Mouse (Mus musculus) testis, postnatal 14 days (tissue): ENCODE results near the gene Wfikkn1.

Experiments
- DNase-seq: peaks from one replicate; pipeline ENCODE4 v3.0.0; 2021; ENCODE audit warnings: low spot score

The Wfikkn1 gene

GRCm38 (mm10) chr17:25880196-25880910 is at the start of gene Wfikkn1:
Gene Wfikkn1, minus strand, starts transcription at chr17:25880858.
- DNase-seq = no peak

DNA sequence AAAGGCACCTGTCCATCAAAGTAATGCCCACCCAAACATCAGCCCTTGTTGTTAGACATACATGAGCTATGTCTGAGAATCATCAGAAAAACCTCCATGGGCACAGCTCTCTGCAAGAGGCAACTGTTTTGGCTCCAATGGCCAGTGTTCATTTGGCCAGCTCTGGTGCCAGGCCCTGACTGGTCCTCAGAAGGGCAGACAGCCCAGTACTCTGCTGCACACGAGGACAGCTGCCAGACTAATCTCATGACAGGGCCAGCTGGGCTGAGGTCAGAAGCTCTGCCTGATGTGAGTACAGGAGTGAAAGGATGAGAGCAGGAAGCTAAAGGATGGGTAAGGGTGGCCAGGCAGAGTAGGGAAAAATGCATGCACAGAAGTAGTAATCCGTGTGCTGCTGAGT is 44.7 kb upstream of the Wfikkn1 start:
- DNase-seq = no peak

GRCm38 (mm10) chr17:25922120-25922519 is 41.5 kb upstream of the Wfikkn1 start:
- no peak for DNase-seq

- peak; percentile 100 for DNase-seq
Observed at GRCm38 (mm10) chr17:25919786-25920642, 39.4 kb upstream of the Wfikkn1 start.

DNA sequence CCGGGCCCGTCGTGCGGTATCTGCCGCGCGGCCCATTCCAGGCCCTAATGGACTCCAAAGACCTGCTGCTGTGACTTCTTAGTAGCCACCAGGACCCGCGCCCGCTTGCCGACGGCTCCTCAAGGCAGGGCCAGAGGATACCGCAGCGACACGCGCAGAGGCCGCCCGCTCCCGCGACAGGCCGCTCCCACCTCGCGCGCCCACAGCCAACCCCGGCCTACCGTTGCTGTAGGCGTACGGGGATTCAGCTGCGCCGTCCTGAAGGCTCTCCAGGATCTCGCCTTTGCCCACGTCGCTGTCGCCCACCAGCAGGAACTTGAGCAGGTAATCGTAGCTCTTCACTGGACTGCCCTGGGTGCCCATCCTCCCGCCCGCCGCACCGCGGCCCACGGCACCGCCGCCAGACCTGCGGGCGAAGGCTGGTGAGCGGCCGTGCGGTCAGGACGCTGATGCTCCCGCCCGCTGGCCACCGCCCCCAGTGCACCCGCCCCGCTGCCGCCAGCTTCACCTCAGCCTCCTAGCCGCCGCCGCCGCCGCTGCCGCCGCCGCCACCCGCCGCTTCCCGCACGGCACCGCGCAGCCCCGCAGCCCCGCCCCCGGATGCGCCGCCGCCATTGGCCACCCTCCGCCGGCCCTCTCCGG is 38.6 kb upstream of the Wfikkn1 start, which contains the start of gene Rab40c:
Rab40c (minus strand) TSS at position 584 of the 642 bp plus-strand sequence.
- DNase-seq = peak; percentile 77

DNA sequence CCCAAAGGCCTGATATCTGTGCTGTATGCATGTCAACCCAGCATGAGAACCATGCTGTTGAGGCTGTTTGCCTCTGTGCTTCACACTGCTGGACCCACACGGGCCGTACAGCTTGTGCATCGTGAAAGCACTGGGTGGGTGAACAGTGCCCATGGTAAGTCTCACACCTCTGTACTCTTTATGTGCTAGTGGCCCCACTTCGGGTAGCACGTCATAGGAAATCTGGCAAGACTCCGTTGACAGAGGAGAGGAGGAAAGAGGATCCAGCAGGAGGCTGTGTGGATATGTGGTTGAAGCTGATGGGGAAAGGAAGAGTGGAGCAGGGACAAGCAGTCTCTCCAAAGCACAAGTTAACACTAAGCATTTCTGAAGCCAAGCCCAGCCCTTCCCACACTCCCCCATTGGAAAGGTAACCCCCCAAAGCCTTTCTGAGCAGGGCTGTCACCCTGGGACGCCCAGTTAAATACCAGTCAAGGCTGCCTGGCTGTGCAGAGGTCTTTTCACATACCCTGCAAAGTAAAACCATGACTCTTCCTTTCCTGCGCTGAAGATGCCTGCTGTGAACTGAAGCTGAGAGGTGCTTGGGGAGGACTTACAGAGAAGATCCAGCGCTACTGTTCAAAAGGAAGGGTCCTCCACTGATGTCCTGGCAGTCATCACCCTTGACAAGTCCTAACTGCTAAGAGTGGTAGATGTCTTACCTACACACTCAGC is 37.5 kb upstream of the Wfikkn1 start:
- DNase-seq = no peak

- peak; percentile 50 for DNase-seq
Observed at GRCm38 (mm10) chr17:25916931-25917647, 36.4 kb upstream of the Wfikkn1 start.

GRCm38 (mm10) chr17:25914295-25914694 is 33.6 kb upstream of the Wfikkn1 start:
- DNase-seq = no peak

GRCm38 (mm10) chr17:25913877-25914275 is 33.2 kb upstream of the Wfikkn1 start:
- DNase-seq = no peak

DNA sequence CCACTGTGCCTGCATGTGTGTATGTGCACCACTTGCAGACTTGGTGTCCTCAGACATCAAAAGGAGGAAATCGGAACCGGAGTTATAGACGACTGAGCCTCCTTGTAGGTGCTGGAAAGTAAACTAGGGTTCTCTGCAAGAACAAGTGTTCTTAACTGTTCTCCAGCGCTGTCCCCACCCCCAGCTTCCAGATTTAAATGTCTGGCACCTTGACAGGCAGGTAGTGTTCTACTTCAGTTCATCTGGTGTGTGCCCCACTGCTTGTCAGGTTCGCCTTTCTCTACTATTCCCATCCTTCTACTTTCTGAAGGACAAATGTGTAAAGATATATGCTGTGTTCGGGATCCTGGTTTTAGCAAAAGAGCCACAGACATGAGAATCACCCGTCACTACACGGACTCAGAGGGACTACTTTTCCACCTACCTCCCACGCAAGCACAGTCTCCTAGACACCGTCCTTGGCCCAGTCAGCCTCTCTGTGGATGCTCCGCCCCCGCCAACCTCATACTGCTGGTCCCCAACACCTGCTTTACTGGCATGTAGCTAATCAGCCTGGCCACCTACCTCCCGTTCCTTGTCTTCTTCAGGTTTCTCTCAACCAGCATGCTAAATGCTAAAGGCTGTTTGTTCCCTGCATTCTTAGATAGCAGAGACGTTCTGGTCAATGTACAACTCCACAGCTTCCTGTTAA is 32.7 kb upstream of the Wfikkn1 start:
- DNase-seq = no peak

DNA sequence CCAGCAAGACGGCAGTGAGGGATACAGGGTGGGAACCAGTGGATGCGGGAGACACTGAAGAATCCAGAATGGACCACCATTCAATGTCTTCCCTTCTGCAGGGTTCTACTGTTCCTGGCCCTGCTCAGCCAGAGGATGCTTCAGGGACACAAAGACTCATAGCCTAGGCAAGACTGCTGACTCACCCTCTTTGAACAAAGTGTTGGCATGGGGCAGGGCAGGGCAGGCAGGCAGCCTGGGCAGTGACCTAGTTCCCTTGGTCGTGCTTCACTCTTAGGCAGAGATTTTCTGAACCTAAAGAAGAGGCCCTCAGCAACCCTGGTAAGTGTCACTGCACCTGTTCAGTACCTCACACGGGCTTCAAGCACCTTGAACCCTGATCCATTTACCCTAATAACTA is 31.2 kb upstream of the Wfikkn1 start:
- no peak for DNase-seq

DNA sequence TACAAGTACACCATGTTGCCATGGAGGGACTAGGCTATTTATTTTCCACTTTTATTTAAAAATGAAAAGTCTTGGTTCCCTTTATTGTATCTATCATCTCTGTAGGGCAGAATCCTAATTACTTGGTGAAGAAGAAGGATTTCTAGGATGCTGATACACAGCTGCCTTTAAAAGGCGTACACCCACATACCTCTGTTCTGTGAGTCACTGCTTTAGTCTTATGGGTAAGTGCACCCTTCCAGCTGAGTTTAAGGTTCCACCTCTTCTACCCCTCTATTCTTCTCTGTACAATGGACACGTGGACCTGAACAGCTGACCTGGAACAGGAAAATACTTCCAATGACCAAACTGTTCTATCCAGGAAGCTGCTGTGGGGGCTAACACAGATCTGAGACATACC is 27.0 kb upstream of the Wfikkn1 start:
- DNase-seq = no peak

DNA sequence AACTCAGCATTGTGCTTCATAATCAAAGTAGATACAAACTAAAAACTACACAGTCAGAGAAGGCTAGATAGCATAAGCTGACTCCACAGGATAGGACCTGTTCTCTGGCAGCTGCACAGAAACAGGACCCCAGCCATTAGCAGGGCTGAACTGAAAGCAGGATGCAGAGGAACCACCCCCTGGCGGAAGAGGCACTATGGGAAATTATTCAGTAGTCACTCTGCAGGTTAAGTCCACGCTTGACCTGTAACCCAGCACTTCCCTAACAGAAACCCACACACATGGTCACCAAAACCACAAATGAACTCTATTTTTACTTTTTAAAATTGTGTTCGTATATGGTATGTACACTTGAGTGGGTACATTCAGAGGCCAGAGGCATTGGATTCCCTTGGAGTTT is 22.4 kb upstream of the Wfikkn1 start:
- DNase-seq = no peak

DNA sequence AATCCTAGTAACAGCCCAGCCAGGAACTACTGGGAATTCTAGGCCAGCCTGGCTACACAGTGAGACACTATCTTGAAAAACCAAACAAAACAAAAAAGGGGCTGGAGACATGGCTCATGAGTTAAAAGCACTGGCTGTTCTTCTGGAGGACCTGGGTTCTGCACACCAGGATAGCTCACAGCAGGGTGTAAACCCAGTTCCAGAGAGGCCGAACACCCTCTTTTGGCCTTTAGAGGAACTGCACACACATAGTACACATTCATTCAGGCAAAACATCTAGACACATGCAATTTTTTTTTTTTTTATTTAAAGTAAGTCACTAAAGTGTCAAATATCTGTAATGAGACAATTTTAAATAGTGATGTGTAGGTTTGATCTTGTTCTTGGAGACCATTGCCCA is 19.5 kb upstream of the Wfikkn1 start:
- DNase-seq = no peak

DNA sequence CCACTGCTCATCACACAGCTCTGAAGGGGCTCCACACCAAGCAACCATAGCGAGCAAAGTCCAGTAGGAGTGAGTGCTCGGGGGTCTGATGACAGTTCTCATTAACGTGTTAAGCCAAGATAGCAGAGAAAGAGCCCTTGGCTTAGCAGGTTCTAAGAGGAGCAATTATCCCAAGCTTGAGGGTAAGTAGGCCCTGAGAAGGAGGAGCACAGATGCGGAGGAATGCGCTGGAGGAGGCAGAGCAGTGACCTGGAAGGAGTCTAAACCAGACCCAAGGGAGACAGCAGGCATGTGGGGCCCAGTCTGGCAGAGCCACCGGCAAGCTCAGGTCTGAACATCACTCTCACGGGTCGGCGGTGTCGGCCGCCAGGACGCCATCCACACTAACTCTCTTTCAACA is 15.2 kb upstream of the Wfikkn1 start:
- no peak for DNase-seq

DNA sequence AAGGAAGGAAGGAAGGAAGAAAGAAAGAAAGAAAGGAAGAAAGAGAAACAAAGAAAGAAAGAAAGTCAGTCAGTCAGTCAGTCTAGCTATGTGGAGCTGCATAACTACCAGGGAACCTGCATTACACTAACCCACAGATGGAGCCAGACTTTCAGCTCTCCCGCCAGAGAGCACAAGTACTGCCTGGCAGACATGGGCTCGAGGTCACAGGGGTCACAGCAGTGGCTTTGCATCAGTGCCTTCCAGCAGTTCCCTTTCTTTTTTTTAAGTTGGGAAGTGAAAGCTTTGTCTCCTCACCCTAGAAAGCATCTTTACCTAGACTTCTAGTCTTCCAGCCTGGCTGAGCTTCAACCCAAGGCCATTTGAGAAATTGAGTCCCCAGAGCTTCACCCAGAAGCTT is 14.8 kb upstream of the Wfikkn1 start:
- no peak for DNase-seq

DNA sequence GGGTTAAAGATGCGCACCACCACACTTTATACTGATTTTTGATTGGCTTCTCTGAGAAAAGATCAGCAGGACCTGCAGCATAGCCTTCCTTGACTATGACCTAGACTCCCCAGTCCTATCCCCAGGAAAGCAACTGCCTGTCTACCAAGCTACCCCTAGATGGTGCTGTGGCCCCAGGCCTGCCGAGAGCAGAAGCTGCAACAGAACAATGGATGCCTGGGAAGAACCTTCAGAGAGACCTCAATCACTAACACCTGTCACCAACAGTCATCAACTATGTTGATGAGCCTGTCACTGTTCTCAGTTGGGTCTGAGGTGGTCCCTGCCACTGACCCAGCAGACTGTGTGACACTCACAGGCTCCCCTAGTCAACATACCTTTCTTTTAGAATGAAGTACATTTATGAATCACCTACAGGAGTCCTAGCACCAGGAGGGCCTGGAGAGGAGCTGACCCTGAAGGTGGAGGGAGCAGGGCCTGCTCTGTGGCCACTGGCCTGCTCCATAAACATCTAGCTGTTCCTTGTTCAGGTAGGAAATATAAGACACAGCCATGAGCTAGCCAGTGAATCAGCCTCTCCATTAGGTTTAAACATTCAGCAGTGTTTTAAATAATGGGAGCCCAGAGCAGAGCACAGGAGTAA is 13.4 kb upstream of the Wfikkn1 start:
- no peak for DNase-seq

DNA sequence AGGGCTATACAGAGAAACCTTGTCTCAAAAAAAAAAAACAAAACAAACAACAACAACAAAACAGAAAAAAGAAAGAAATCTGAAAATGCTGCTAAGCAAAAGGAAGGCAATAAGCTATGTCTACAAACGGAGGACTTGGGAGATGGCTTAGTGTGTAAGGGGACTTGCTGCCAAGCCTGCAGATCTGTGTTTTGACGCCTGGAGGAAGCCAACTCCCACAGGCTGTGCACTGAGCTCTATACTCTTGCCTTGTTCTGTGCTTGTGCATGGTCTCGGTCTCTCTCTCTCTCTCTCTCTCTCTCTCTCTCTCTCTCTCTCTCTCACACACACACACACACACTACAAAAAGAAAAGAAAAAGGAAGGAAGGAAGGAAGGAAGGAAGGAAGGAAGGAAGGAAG is 8.2 kb upstream of the Wfikkn1 start:
- no peak for DNase-seq

GRCm38 (mm10) chr17:25887467-25887866 is 6.8 kb upstream of the Wfikkn1 start:
- no peak for DNase-seq

- no peak for DNase-seq
Observed at GRCm38 (mm10) chr17:25886806-25887205, 6.1 kb upstream of the Wfikkn1 start.
